Mouse (Mus musculus) bone marrow, adult 2 months (tissue): ENCODE data around the gene Atg10.

ENCODE experiments used
- CTCF ChIP-seq: fragments of 200-500 bp; IDR thresholded peaks from 2 replicates; pipeline ENCODE4 v1.5.1; 2011; ENCODE audit warnings: low read length, control low read depth; ENCODE audit not compliant: control insufficient read depth, insufficient read depth
- POLR2A ChIP-seq: fragments of 200-500 bp; IDR thresholded peaks from 2 replicates; pipeline ENCODE4 v1.6.1; 2011; ENCODE audit warnings: low read depth, mild to moderate bottlenecking, control low read depth, low read length, borderline replicate concordance; ENCODE audit not compliant: control insufficient read depth

- TF ChIP-seq CTCF, result no peak
- no peak for TF ChIP-seq POLR2A
Observed at GRCm38 (mm10) chr13:91178428-91179160, 45.2 kb downstream of the Atg10 start.
